Mouse (Mus musculus) ES-Bruce4 (cell line): ENCODE data around the gene Rom1. TPM values are rescaled to one million over a fixed set of nuclear protein-coding genes. Genes with fewer than 3 reads are reported as not detected.

Experiments
- H3K27ac ChIP-seq: 2 replicates; pipeline ENCODE4 v1.5.1; 2012; ENCODE audit warnings: low read length, inconsistent platforms; ENCODE audit not compliant: insufficient read depth
- H3K27me3 ChIP-seq: 2 replicates; pipeline ENCODE4 v1.6.1; 2012; ENCODE audit warnings: mild to moderate bottlenecking, low read length, inconsistent platforms; ENCODE audit not compliant: control insufficient read depth, poor library complexity, insufficient read depth, severe bottlenecking
- H3K36me3 ChIP-seq: 2 replicates; pipeline ENCODE4 v1.6.1; 2012; ENCODE audit warnings: inconsistent platforms, mild to moderate bottlenecking, low read length, moderate library complexity; ENCODE audit not compliant: control insufficient read depth, poor library complexity, insufficient read depth, severe bottlenecking
- H3K4me1 ChIP-seq: one replicate; pipeline ENCODE4 v1.8.1; 2011; ENCODE audit warnings: low read length; ENCODE audit not compliant: control insufficient read depth, insufficient read depth
- H3K4me3 ChIP-seq: 2 replicates; pipeline ENCODE4 v1.5.1; 2011; ENCODE audit warnings: low read depth, mild to moderate bottlenecking, low read length
- H3K9ac ChIP-seq: 2 replicates; pipeline ENCODE4 v1.6.1; 2012; ENCODE audit warnings: low read depth, mild to moderate bottlenecking, inconsistent platforms; ENCODE audit not compliant: poor library complexity, severe bottlenecking
- H3K9me3 ChIP-seq: replicated peaks from 2 replicates; pipeline ENCODE4 v1.6.1; 2012; ENCODE audit warnings: mild to moderate bottlenecking, low read length, inconsistent platforms; ENCODE audit not compliant: control insufficient read depth, poor library complexity, insufficient read depth, severe bottlenecking
- CTCF ChIP-seq: IDR thresholded peaks from one replicate; pipeline ENCODE4 v1.8.1; 2011; ENCODE audit warnings: low read depth, low read length
- EP300 ChIP-seq: IDR thresholded peaks from 2 replicates; pipeline ENCODE4 v1.6.1; 2011; ENCODE audit warnings: low read depth, low read length; ENCODE audit not compliant: insufficient read depth
- POLR2A ChIP-seq: IDR thresholded peaks from one replicate; pipeline ENCODE4 v1.8.1; 2011; ENCODE audit warnings: low read length; ENCODE audit not compliant: insufficient read depth
- polyA plus RNA-seq: library from polyadenylated mRNA; stranded (reverse); fragments of >200 nt; gene quantifications from 2 replicates; pipeline ENCODE4 v1.2.4, GENCODE M21; 2011; ENCODE audit warnings: low read depth; ENCODE audit not compliant: missing spikeins, insufficient read depth, insufficient read length

Gene Rom1
- polyA plus RNA-seq, 1 experiment: 1.6 TPM

DNA sequence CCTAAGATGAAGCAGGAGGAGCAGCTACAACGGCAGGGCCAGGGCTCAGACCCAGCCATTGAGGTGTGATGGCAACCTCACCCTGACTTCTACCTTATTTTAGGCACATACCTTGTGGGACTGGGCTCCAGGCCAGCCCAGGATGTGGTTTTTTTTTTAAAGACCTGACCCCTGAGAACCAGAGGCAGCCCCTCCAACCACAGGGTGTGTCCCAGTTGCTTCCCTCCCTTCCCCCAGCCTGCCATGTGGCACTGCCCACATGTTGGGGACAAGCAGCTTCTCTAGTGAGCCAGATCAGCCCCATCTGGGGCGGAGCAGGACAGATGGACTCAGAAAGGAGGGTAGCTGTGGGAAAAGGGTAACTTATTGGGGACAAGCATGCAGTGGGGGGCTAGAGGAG lies 2.4 kb downstream of the Rom1 start:
- Histone ChIP-seq H3K9me3 (no peaks in the 10 kb centered on the region), H3K9ac (no peak overlapping the region), H3K4me3 (no peak overlapping the region), H3K27me3 (no peaks in the 10 kb centered on the region), H3K36me3 (peaks cover 3% of the 10 kb centered on the region; the same call in 1 of the 2 replicates), H3K4me1 (no peaks in the 10 kb centered on the region), H3K27ac (no peak overlapping the region)
- no peak for TF ChIP-seq CTCF
- no peak for TF ChIP-seq POLR2A
- no peak for TF ChIP-seq EP300

DNA sequence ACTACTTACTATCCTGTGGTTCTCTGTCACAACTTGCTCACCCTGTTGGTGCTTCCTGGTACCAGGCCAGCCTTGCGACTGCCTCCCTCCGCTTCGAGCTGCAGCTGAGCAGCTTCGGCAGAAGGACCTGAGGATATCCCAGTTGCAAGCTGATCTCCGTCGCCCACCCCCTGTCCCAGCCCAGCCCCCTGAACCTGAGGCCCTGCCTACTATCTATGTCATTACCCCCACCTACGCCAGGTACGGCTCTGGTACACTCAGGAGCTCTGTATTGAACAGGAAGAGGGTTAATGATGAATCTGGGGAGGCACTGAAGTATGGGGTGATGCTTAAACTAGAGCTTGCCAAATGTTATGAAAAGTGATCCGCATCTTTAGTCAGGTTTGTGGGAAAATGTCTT lies 7.4 kb downstream of the Rom1 start:
- H3K27ac ChIP-seq: no peak overlapping the region
- H3K36me3 ChIP-seq: peaks cover 4% of the 10 kb centered on the region; the same call in 1 of the 2 replicates
- TF ChIP-seq POLR2A (no peak), EP300 (no peak), CTCF (no peak)
- peaks cover 2% of the 10 kb centered on the region for H3K4me1 ChIP-seq
- no peak overlapping the region for H3K4me3 ChIP-seq
- no peaks in the 10 kb centered on the region for H3K9me3 ChIP-seq
- no peaks in the 10 kb centered on the region for H3K27me3 ChIP-seq
- no peak overlapping the region for H3K9ac ChIP-seq

DNA sequence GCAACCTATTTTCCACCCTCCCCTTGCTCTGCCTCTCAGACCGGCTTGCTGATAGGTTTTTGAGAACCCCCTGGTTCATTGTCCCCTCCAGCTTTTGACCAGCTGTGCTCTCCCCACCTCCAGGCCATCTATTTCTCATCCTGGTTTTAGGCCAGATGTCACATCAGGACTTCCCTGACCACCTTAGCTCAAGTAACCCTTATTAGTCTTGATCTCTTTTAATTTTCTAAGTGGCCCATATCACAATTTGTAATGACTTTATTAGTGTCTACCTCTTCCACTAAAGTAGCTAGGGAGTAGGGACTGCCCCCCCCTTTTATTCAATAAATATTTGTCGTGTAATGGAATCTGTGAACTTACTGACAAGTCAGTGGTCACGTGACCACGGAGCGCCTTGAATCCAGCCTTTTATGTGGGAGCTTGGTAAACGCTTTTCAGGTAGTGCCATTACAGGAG lies 8.3 kb downstream of the Rom1 start:
- TF ChIP-seq CTCF: no peak
- TF ChIP-seq POLR2A: no peak
- TF ChIP-seq EP300: no peak
- H3K4me3 ChIP-seq: peak overlapping the region; percentile 78
- peaks cover 10% of the 10 kb centered on the region for H3K36me3 ChIP-seq
- no peaks in the 10 kb centered on the region for H3K27me3 ChIP-seq
- no peaks in the 10 kb centered on the region for H3K9me3 ChIP-seq
- peak overlapping the region; percentile 65 for H3K9ac ChIP-seq
- peaks cover 2% of the 10 kb centered on the region for H3K4me1 ChIP-seq
- H3K27ac ChIP-seq: no peak overlapping the region

DNA sequence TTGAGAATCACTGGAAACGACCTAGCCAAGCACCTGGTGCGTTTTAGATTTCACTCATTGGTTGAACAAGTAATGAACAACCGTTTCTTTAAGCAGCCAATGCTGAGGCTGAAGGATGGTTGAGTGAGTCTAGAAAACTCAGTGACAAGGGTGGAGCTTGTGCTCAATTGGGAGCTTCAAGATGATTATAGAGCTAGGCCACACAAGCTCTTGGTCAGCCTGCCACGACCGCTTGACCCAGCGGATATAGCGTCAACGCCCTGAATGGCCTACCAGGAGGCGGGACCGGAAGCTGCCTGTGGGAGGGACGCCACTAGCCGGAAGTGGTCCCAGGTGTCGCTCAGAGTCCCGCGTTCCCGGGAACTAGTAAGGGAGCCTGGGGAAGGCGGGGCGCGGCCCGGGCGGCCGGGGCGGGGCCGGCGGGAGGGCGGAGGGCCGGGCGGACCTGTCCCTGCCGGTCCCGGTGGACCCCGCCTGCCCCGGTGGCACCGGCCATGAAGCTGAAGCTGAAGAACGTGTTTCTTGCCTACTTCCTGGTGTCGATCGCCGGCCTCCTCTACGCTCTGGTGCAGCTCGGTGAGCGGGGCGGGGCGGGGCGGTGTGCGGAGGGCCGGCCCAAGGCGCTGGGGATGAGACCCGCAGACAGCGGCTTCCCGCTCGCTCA lies 9.0 kb downstream of the Rom1 start, which contains the start of gene B3gat3:
B3gat3 (plus strand) TSS at position 302 of the 664 bp plus-strand sequence.
- Histone ChIP-seq H3K9me3 (no peaks in the 10 kb centered on the region), H3K4me3 (peak within 1 kb of the TSS; percentile 78), H3K27me3 (no peaks in the 10 kb centered on the region), H3K9ac (peak within 1 kb of the TSS; percentile 65), H3K36me3 (peaks cover 17% of the 10 kb centered on the region), H3K4me1 (peaks cover 2% of the 10 kb centered on the region), H3K27ac (peak within 1 kb of the TSS; percentile 77)
- no peak for TF ChIP-seq CTCF
- 0 out of 2 replicates have a peak, but pooled peaks have one; percentile 15 for TF ChIP-seq EP300
- TF ChIP-seq POLR2A: peak; percentile 80

DNA sequence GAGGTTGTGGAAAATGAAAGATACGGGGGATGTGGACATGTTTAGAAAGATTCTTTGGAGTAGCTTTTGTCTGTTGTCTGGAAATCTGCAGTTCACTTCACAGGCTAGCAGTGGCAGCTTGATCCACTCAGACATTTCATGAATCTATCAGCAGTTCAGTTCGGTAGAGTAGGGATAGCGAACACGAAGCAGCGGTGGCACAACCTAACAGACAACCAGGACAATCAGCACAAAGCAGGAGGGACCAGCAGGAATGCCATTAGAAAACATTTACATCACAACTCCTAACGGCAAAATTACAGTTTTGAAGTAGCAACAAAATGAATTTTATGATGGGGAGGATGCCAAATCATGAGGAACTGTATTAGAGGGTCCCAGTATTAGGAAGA lies 9.5 kb downstream of the Rom1 start:
- H3K9ac ChIP-seq: peak overlapping the region; percentile 65
- peaks cover 22% of the 10 kb centered on the region for H3K36me3 ChIP-seq
- no peak for TF ChIP-seq POLR2A
- no peak for TF ChIP-seq CTCF
- TF ChIP-seq EP300: no peak

DNA sequence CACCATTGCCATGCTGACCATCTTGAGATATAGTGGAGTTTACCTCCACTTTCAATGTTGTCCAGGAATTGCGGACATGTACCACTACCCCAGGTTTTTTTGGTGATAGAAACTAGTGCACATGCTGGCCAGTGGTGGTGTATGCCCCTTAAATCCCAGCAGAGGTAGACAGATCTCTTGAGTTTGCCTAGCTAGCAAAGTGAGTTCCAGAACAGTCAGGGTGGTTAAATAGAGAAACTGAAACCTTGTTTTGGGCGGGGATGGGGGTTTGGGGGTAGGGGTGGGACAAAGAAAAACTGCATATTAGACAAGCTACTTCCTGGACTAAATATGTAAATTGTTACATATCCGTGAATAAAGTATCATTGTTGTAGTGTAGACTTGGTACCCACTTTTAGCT lies 10.2 kb downstream of the Rom1 start:
- Histone ChIP-seq H3K27ac (peak overlapping the region; percentile 77; the same call in 1 of the 2 replicates), H3K4me1 (peaks cover 2% of the 10 kb centered on the region), H3K9ac (peak overlapping the region; percentile 65), H3K36me3 (peaks cover 29% of the 10 kb centered on the region), H3K4me3 (no peak overlapping the region), H3K27me3 (no peaks in the 10 kb centered on the region), H3K9me3 (no peaks in the 10 kb centered on the region)
- no peak for TF ChIP-seq EP300
- TF ChIP-seq POLR2A: no peak
- TF ChIP-seq CTCF: no peak

More for the DNA sequence above, 9.5 kb downstream of the Rom1 start:
- H3K4me1 ChIP-seq: peaks cover 2% of the 10 kb centered on the region
- no peaks in the 10 kb centered on the region for H3K27me3 ChIP-seq
- peak overlapping the region; percentile 77 for H3K27ac ChIP-seq
- H3K4me3 ChIP-seq: 0 out of 2 replicates have a peak overlapping the region, but pooled peaks have one; percentile 30
- no peaks in the 10 kb centered on the region for H3K9me3 ChIP-seq
